Mouse (Mus musculus) liver, embryonic 14.5 days (tissue): Measurements from ENCODE around the gene Jund. TPM values are rescaled to one million over a fixed set of nuclear protein-coding genes. Genes with fewer than 3 reads are reported as not detected.

Source experiments
- ATAC-seq: fragments of 200-750 bp; cut with Nextera tagmentation; 2 replicates; pipeline ENCODE4 v1.8.0; 2017; ENCODE audit warnings: moderate number of reproducible peaks, mild to moderate bottlenecking, moderate library complexity; ENCODE audit not compliant: insufficient read depth
- DNase-seq, 3 experiments: peaks; one replicate each; pipeline ENCODE4 v3.0.0-alpha.2; 2012 to 2013; ENCODE audit warnings: low read depth in 3 of 3, low spot score in 3 of 3
- H3K27ac ChIP-seq: fragments of 300-500 bp; sonication (generic); 2 replicates; pipeline ENCODE4 v1.5.1; 2014; ENCODE audit warnings: moderate library complexity, mild to moderate bottlenecking, control low read depth, inconsistent platforms
- H3K27me3 ChIP-seq: fragments of 300-500 bp; sonication (generic); 2 replicates; pipeline ENCODE4 v1.6.1; 2014; ENCODE audit warnings: mild to moderate bottlenecking, low read length, moderate library complexity; ENCODE audit not compliant: control insufficient read depth, insufficient read depth
- H3K36me3 ChIP-seq: fragments of 300-500 bp; sonication (generic); replicated peaks from 2 replicates; pipeline ENCODE4 v1.6.1; 2014; ENCODE audit warnings: low read depth; ENCODE audit not compliant: control insufficient read depth, insufficient read depth
- H3K4me1 ChIP-seq, 2 experiments: fragments of 200-500 bp in 1 of 2; fragments of 300-500 bp in 1 of 2; sonication (generic) in 1 of 2; replicated peaks; 2 replicates each; pipeline ENCODE4 v1.6.1; 2012 to 2014; ENCODE audit warnings: antibody characterized with exemption in 1 of 2, inconsistent platforms in 1 of 2, low read length in 1 of 2; ENCODE audit not compliant: control insufficient read depth in 2 of 2, insufficient read depth in 2 of 2
- H3K4me2 ChIP-seq: fragments of 300-500 bp; sonication (generic); 2 replicates; pipeline ENCODE4 v1.6.1; 2014; ENCODE audit warnings: low read depth, mild to moderate bottlenecking, control low read depth, moderate library complexity
- H3K4me3 ChIP-seq, 2 experiments: fragments of 200-500 bp in 1 of 2; fragments of 300-500 bp in 1 of 2; sonication (generic) in 1 of 2; 2 replicates each; pipeline ENCODE4 v1.5.1; 2012 to 2014; ENCODE audit warnings: low read depth in 2 of 2, low read length in 2 of 2, mild to moderate bottlenecking in 2 of 2, control low read depth in 1 of 2, inconsistent platforms in 1 of 2, moderate library complexity in 1 of 2; ENCODE audit not compliant: insufficient read depth in 1 of 2
- H3K9ac ChIP-seq: fragments of 300-500 bp; sonication (generic); replicated peaks from 2 replicates; pipeline ENCODE4 v1.6.1; 2014; ENCODE audit warnings: mild to moderate bottlenecking, control low read depth, moderate library complexity
- H3K9me3 ChIP-seq: fragments of 300-500 bp; sonication (generic); 2 replicates; pipeline ENCODE4 v1.6.1; 2016; ENCODE audit warnings: low read length, mixed read lengths; ENCODE audit not compliant: control insufficient read depth
- CTCF ChIP-seq: IDR thresholded peaks from 2 replicates; pipeline ENCODE4 v1.5.1; 2016; ENCODE audit warnings: antibody characterized with exemption, low read depth, control low read depth
- EP300 ChIP-seq: IDR thresholded peaks from 2 replicates; pipeline ENCODE4 v1.6.1; 2016; ENCODE audit warnings: antibody characterized with exemption, low read depth
- whole genome bisulfite sequencing: fragments of 180-500 bp; shearing (Covaris S2); extraction: QIAGEN DNeasy Blood & Tissue Kit; methylation state at CpG from one replicate; pipeline ENCODE4 v1.1.7; 2014; ENCODE audit not compliant: insufficient replicate concordance; 5-methylcytosine and 5-hydroxymethylcytosine counted together
- polyA plus RNA-seq, 2 experiments: library from polyadenylated mRNA; depleted of rRNA in 1 of 2; stranded (reverse) in 1 of 2; unstranded in 1 of 2; fragments of >200 nt; fragmentation: Nextera tagmentation in 1 of 2; extraction: Ambion mirVana in 1 of 2; gene quantifications; 2 replicates each; pipeline versions ENCODE4 v1.2.1 to v1.2.3; 2012 to 2014

Gene Jund
- polyA plus RNA-seq, 2 experiments, result 20.3 to 29.4 TPM

GRCm38 (mm10) chr8:70679404-70679803, 19.3 kb upstream of the Jund start:
- WGBS, result 81% methylated on average over 4 of the region's 4 CpGs
- no peak for ATAC-seq
- H3K4me2 ChIP-seq, result no peak overlapping the region
- DNase-seq, result no peak
- H3K27me3 ChIP-seq, result no peaks in the 10 kb centered on the region
- peaks cover 9% of the 10 kb centered on the region for H3K36me3 ChIP-seq
- H3K9ac ChIP-seq, result no peak overlapping the region
- H3K4me1 ChIP-seq, result peaks cover 35 to 38% of the 10 kb centered on the region in 2 experiments
- TF ChIP-seq EP300 (no peak), CTCF (no peak)
- H3K4me3 ChIP-seq, result no peak overlapping the region
- H3K9me3 ChIP-seq, result no peaks in the 10 kb centered on the region
- no peak overlapping the region for H3K27ac ChIP-seq

- no peaks in the 10 kb centered on the region for H3K27me3 ChIP-seq
- ATAC-seq (no peak), DNase-seq (no peak)
- H3K9ac ChIP-seq, result no peak overlapping the region
- no peak overlapping the region for H3K4me2 ChIP-seq
- no peaks in the 10 kb centered on the region for H3K9me3 ChIP-seq
- H3K27ac ChIP-seq, result no peak overlapping the region
- TF ChIP-seq CTCF (no peak), EP300 (no peak)
- H3K4me3 ChIP-seq, result no peak overlapping the region
- WGBS, result 91% methylated on average over 3 of the region's 3 CpGs
- H3K36me3 ChIP-seq, result peaks cover 9% of the 10 kb centered on the region
- H3K4me1 ChIP-seq, result peaks cover 28 to 31% of the 10 kb centered on the region in 2 experiments
Measured at GRCm38 (mm10) chr8:70680039-70680438, 18.7 kb upstream of the Jund start.

- peaks cover 20 to 23% of the 10 kb centered on the region in 2 experiments for H3K4me1 ChIP-seq
- WGBS, result 42% methylated on average over 3 of the region's 3 CpGs
- TF ChIP-seq EP300, result no peak
- TF ChIP-seq CTCF, result no peak
- no peak for ATAC-seq
- H3K4me2 ChIP-seq, result no peak overlapping the region
- peaks cover 9% of the 10 kb centered on the region for H3K36me3 ChIP-seq
- no peaks in the 10 kb centered on the region for H3K27me3 ChIP-seq
- H3K4me3 ChIP-seq, result no peak overlapping the region
- no peak overlapping the region for H3K9ac ChIP-seq
- H3K9me3 ChIP-seq, result no peaks in the 10 kb centered on the region
- no peak overlapping the region for H3K27ac ChIP-seq
- DNase-seq, result no peak
Measured at GRCm38 (mm10) chr8:70681410-70681809, 17.3 kb upstream of the Jund start.

- no peak for ATAC-seq
- Histone ChIP-seq H3K4me2 (peak overlapping the region; percentile 30; the same call in 1 of the 2 replicates), H3K4me3 (no peak overlapping the region), H3K4me1 (peaks cover 17 to 19% of the 10 kb centered on the region in 2 experiments), H3K27ac (no peak overlapping the region), H3K36me3 (peaks cover 6% of the 10 kb centered on the region), H3K9me3 (no peaks in the 10 kb centered on the region), H3K9ac (no peak overlapping the region), H3K27me3 (no peaks in the 10 kb centered on the region)
- peak; percentile 26; the same call in 1 of the 2 replicates for TF ChIP-seq CTCF
- TF ChIP-seq EP300, result no peak
- no peak for DNase-seq
- WGBS, result 14% methylated on average over 19 of the region's 19 CpGs
Measured at GRCm38 (mm10) chr8:70682193-70682592, 16.6 kb upstream of the Jund start.

GRCm38 (mm10) chr8:70682692-70683091, 16.1 kb upstream of the Jund start:
- DNase-seq (no peak), ATAC-seq (no peak)
- WGBS, result 56% methylated on average over 3 of the region's 3 CpGs
- H3K27ac ChIP-seq, result no peak overlapping the region
- TF ChIP-seq CTCF (no peak), EP300 (no peak)
- H3K9ac ChIP-seq, result no peak overlapping the region
- H3K36me3 ChIP-seq, result peaks cover 6% of the 10 kb centered on the region
- no peak overlapping the region for H3K4me2 ChIP-seq
- H3K27me3 ChIP-seq, result no peaks in the 10 kb centered on the region
- H3K9me3 ChIP-seq, result no peaks in the 10 kb centered on the region
- H3K4me1 ChIP-seq, result peaks cover 12 to 14% of the 10 kb centered on the region in 2 experiments
- H3K4me3 ChIP-seq, result no peak overlapping the region
